Mouse (Mus musculus): Measurements from ENCODE around the gene Gm20696.

Gm20696 gene

DNA sequence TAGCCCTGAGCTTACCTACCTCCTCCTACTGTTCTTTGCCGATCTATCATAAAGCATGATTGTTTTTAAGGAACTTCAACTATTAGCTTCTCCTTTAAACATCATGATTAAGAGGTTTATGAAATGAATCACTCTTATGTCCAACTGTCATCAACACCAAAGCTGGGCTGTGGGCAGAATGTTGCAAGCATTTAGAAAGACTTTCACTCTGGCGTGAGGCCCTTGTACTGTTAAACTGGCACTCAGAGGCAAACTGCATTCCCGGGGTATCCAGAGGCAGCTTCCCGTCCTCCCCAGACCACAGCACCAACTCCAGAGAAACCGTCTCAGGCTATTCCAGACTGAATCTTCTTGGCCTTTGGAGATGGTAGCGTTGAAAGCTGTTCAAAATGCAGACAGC lies 230.2 kb downstream of the Gm20696 start:
- DNase-seq: no peak

DNA sequence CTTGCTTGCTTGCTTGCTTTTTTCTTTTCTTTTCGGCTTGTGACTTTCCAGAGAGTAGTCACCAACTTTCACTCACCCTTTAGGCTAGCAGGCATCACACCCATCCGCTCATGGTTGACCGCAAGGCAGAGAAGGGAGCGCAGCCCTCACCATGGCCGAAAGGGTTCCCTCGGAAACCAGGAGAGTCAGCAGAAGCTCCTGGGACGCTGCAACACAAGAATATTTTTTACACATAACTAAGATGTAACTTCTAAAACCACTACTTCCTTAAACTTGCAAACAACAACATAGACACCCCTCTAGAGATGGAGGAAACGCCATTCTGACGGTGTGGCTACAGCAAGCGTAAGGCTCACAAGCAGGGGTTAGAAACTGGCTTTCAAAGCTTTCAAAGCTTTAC lies 231.5 kb downstream of the Gm20696 start:
- no peak for DNase-seq

DNA sequence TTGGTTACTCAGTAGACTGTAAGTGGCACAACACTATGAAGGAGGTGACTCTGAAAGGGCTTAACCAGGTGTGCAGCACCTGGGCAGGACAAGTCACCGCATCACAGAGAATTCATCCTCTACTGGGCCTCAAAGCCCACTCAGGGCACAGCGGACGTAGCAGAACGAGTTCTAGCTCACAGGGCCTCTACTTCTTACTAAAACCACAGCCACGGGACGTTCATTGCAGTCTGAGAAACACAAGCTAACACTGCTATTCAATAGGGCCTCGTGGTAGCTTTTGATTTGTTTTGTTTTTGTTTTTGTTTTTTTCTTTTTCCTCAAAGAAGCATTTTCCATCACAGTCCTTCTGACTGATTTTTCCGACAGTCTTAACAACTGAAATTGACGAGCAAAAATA lies 233.6 kb downstream of the Gm20696 start:
- DNase-seq: no peak

- no peak for DNase-seq
Observed at GRCm38 (mm10) chr6:99431941-99432340, 234.7 kb downstream of the Gm20696 start.

- DNase-seq: no peak
Observed at GRCm38 (mm10) chr6:99430560-99430959, 236.0 kb downstream of the Gm20696 start.

DNA sequence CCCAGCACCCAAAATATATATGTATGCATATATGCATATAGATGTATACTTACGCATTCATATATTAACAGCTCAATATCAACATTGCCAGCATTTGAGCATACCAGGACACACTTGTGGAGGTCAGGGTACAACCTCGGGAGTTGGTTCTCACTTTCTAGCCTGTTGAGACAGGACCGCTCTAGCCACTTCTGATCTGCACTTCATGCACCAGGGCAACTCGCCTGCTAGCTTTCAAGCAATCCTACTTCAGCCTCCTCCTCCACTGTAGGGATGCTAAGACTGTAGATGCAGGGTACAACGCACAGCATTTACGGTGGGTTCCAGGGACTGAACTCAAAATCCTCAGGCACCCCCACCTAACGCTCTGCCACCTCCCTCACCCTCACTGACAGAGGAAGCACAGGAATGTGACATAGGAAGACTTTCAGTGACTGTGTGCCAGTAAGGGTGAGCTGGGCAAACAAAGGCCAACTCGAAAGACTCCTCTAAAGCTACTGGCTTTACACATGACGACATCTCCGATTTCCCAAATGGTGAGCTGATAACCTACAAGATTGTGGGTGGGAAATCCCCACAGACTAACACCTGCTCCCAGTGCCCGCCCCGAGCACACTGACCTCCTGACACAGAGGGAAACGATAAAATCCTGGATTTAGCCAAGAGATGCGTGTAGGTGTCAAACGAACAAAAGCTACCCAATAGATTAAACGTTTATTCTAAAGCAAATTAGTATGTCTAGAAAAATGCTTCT lies 237.0 kb downstream of the Gm20696 start:
- no peak for DNase-seq

DNA sequence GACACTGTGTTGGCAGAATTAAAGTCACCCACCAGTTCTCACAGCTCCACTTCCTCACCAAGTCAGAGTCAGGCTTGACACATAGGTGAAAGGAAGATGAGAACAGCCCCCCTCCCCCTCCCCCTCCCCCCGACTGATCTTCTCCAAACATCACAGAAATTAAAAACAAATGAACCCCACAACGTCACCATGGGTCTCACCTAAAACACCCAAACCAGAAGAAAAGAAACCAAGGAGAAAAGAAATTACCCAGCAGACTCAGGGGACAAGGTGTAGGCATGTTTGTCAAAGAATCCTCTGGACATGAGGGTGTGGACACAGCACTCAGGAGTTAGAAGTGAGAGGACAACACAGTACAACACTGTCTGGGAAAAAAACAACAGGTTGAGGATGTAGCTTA lies 237.6 kb downstream of the Gm20696 start:
- no peak for DNase-seq

DNA sequence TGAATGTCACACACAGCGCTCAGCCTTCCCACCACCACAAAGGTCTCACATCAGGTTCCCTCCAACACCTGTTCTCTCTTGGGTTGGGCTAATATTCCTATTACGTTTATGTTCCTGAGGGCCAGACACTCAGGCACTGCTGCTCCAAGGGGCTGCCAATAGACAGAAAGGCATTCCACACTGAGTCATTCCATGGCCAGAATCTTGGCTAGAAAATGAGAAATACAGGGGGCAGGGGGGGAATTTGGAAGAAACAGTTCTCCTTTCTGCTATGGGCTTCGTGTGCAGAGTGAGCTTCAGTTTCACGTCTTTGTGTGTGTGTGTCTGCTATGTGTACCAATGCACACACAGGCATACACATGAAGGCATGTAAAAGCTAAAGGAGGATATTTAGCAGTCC lies 239.3 kb downstream of the Gm20696 start:
- no peak for DNase-seq

DNA sequence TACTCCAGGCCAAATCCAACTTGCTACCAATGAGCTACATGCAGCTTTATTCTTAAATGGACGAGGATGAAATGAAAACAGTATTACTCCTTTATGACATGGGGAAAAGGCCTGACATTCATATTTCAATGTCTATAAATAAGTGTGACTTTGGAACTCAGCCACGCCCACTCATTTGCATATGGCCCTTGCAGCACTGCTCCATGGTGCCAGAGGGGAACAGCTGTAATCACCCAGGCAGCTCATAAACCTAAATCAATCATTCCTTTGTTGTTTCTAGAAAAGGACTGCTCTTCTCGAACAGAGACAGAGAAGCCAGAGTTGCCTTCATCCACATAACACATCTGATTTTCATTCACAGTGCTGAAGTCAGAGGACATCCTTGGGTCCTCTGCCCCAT lies 241.6 kb downstream of the Gm20696 start:
- no peak for DNase-seq

DNA sequence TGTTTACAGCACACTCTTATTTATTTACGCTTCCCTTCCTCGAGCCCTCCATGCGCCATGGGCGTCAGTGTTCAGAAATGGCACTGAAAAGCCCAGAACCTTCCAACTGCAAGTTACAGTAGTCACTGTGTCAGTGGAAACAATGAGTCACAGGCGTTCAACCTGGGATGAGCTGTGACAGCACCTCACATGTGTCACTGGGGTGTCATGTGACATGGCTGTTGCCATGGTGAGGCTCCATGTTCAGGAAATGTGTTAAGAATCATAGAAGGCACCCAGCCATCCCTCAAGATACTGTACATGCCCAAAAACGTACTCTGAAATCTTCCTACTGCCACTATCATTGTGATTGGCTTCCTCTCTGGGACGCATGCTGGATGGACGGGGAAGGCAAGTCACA lies 245.9 kb downstream of the Gm20696 start:
- no peak for DNase-seq

DNA sequence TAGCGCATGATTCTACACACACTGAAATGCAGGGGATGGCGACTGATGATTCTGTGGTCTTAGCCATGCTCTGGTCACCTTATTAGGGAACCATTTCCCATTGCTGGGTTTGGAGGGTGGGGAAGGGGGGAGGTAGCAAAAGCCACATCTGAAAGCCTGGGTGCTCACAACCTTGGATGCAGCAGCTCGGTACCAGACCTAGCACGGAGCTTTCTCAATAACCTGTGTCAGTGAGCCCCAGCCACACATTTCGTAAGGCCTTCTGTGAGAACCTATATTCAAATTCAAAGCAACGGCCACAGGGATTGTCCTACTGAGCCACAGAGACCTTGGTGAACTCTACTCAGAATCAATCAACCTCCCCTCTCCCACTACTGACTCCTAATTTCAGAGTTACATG lies 254.0 kb downstream of the Gm20696 start:
- DNase-seq: no peak

DNA sequence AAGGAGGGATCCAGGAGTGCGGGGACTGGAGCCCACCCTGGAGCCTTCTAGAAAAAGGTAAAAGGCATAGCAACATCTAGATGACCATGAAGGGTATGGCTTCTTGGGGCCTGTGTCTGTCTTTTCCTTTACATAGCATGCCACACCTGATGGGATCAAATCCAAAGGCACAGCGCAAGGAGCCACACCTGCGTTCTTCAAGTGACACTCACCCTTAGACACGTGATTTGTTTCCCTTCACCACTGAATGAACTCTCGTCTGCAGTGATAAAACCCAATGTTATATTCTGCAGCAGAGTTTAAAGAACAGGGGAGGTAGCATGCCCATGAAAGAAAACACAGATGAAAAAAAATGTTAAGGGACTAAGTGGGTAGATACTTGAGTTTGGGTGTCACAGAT lies 257.0 kb downstream of the Gm20696 start:
- DNase-seq: no peak

DNA sequence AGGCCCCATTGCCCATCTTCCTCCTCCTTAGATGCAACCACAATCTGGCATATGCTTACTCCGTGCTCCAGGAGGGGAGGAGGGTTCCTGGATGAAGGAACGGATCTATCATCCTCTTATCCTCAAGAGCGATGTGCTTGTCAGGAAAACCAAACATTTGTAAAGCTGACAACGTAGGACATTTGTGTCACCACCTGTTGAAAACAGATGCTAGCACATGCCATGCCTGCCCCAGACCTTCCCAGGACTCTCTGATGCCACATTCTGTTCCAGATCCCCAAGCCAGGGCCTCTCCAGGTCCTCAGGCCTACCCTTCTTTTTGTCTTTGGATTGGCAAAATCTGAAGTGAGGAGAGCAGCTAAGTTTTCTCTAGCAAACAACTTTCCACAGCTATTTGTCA lies 257.7 kb downstream of the Gm20696 start:
- DNase-seq: no peak

- no peak for DNase-seq
Observed at GRCm38 (mm10) chr6:99403755-99404390, 262.7 kb downstream of the Gm20696 start.

- DNase-seq: no peak
Observed at GRCm38 (mm10) chr6:99402941-99403340, 263.7 kb downstream of the Gm20696 start.

DNA sequence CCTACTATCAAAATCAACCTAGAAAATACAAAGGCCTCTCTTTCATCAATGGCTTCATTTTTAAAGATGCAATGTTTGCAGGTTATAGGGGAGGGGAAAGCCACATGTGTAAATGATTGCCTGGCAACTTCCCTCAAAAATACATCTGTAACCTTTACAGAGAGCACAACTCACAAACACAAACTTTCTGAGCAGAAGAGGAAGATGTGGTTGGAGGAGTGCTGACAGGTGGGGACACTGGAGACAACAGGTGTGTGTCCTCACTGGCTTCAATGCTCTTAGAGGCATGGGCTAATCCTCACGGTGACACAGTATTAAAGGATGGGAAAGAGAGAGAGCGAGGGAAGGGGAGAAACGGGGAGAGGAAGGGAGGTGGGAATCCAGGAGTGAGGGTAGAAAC lies 264.2 kb downstream of the Gm20696 start:
- no peak for DNase-seq

GRCm38 (mm10) chr6:99401801-99402200 lies 264.8 kb downstream of the Gm20696 start:
- DNase-seq: no peak

DNA sequence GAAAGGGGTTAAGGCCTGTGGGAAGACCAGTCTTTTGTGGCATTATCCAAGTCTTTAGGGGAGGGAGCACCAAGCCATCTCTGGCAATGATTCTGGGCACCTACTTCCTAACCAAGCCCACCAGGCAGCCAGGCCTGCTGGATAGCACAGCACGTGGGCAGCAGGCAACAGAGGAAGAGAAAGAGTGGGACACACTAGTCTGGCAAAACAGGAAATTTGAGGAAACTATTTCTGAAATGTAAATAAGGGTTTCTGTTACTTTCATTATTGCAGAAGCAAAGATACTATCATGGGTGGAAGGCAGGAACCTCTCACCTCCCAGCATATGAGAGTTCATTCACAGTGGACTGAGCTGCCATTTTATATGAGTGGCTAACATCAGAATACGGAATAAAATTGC lies 265.4 kb downstream of the Gm20696 start:
- no peak for DNase-seq

DNA sequence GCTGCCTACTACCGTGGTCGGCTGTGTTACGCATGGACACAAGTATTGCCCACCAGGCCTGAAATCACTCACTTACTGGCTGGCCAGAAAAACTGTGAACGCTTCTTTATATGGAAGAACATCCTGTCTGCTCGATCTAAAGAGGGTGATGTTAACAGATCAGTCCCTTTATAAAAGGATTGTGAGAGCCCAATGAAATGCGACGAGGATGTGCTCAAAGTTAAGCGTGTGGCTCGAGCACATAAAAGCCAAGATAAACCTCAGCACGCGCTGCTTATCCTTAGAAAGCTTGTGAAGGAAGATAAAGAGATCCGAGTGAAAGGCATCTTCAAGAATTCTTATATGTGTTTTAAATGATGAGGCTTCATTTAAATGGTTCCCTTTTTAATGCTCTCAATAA lies 270.9 kb downstream of the Gm20696 start:
- no peak for DNase-seq

GRCm38 (mm10) chr6:99394801-99395200 lies 271.8 kb downstream of the Gm20696 start:
- no peak for DNase-seq

DNA sequence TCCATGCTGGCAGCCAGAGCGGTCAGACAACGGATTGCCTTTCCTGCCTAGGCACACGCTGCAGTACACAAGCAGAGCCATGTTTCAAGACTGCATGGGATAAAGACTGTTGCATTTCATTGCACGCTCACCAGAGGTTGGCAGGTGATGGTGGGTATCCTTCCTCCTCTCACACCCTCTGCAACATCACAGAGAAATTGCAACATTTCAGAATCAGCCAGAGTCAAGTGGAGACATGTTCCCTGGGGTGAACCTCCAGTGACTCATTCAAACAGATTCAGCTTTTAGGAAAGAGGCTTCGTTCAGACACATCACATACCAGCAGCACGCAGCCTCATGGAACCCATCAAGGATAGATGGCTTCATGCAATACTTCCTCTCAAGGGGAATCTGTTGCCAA lies 274.1 kb downstream of the Gm20696 start:
- no peak for DNase-seq

- DNase-seq: no peak
Observed at GRCm38 (mm10) chr6:99388741-99389675, 277.6 kb downstream of the Gm20696 start.

DNA sequence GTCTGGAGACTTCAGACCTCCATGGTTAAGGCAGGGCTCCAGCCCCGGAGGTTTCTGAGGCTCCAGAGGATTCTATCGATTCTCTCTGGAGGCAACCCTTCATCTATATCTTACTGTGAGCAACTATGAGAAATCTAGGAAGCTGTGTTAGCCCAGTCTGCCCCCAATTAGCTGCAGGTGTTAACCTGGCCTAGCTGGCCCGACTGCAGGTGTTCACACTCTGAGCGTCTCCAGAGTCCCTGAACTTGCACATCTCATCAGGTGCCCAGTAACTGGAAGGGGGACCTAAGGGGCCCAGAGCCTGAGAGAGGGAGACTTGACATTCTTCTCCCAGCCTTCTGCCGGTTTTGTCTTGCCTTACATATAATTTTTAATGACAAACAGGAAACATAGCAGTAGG lies 278.6 kb downstream of the Gm20696 start:
- no peak for DNase-seq

Measured in cerebellum, postnatal 36 days (tissue).